Mouse (Mus musculus) thymus, postnatal 10 days (tissue): ENCODE data around the gene Lhfpl4.

Experiments used
- DNase-seq, 2 experiments: peaks; one replicate each; pipeline ENCODE4 v3.0.0; 2021; ENCODE audit warnings: low spot score in 2 of 2

Lhfpl4 gene

DNA sequence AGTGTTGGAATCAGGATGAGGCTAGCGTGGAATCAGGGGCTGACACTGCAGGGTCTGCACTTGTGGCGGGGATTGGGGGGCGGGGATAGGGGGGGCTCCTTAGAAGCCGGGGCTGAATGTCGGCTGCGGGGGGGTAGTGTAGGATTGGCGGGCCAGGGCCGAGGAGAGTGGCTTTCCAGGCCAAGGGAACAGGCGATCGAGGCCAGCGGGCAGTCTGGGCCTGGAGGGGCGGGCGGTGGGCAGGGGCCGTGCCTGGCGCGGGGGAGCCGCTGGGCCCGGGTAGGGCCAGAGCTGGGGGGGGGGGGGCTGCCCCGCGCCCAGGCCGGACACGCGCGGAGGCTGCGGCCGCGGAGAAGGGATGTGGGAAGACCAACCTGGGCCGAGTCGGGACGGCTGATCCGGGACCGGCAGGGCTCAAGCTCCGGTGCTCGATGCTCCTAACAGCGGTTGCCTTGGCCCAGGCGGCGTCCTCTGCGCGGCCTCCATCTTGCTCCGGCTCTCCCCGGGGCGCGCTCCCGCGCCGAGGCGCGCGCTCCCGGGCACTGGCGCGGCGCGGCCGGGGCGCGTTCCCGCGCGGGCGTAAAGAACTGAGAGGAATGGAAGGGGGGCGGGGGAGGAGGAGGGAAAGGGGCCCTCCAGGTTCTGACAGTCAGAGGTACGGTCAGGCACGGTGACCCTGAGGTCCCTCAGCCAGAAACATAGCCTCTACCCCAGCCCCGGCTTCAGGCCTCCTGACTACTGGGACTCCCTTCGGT lies at the start of gene Lhfpl4:
Gene Lhfpl4, minus strand, starts transcription at position 544 of the 755 bp plus-strand sequence.
- DNase-seq: no peak

DNA sequence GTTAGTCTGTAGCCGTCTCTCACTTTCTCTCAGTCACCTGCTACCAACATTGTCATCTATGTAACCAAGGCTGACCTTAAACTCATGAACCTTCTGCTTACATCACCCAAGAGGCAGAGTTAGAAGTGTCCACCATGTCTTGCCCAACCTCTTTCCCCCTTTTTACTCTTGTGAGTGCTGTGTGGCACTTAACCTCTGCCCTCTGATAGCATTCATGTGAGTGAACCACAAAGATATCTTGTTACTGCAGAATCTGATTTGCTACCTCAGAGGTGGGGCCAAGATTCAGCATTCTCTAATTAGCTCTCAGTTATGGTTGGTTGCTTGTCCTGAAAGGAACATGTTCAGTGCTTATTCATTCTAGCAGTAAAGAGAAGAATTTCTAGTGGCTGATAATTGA lies 47.6 kb upstream of the Lhfpl4 start:
- no peak for DNase-seq

DNA sequence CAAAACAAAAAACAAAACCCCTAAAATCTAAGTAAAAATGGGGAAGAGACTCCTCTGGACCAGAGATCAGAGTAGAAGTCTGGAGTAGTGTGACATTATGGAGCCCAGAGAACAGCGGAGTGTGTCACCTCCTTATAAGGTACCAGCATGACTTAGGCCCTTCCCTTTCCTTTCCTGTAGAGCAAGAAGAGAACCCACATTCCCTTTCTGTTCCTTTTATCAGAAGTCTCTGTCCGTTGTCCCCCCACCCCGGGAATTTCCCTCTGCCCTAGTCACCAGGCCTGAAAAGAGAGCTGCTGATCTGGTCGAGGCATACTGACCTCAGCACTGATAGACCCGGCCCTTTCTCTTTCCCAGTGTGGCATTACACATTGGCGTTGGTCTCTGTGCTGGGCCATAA lies 43.3 kb upstream of the Lhfpl4 start:
- no peak for DNase-seq

DNA sequence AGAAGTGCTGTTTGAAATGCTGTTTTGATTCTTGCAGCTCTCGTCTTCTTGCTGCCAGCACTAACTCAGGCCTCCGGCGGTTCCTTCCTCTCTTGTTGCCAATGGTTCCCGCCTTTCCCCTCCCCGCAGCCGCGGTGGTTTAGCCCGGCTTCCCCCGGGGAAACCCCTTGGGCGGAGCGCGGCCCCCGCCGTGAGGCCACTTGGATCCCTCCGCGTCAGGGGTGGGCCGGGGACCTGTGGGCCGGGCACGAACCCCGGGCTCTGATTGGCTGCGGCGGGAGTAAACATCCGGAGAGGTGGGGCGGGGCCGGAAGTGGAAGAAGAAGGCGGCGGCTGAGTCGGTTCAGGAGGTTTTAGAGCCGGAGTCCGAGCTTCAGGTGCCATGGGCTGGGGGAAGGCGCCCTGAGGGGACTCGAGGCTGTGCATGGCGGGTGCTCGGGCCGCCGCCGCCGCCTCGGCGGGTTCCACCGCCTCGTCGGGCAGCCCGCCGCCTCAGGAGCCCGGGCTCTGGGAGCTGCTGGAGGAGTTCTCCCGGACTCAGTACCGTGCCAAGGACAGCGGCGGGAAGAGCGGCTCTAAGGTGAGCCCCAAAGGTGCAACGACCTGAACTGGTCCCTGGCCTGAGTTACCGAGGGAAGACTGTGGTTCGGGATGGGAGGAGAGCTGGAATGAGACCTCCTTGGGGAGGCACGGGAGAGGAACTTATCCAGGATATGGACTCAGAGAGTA lies 42.5 kb upstream of the Lhfpl4 start, which contains the start of gene Mtmr14:
Gene Mtmr14, plus strand, starts transcription at position 302 of the 729 bp plus-strand sequence.
- peak; percentile 99 for DNase-seq

DNA sequence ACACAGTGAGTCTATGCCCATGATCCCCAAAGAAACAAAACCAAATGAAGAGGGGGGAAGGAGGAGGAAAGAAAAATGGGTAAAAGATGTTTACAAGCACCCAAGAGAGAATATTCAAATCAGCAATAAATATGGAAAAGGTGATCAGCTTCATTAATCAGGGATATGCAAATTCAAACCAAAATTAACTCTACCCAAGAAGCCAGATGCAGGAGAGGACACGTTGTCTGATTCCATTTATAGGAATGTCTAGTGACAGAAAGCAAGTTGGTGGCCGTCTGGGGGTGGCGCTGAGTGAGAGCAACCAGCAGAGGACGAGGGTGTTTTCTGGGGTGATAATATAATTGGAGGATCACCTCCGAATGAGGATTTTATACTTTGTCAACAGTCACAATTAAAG lies 40.0 kb upstream of the Lhfpl4 start:
- DNase-seq: no peak

DNA sequence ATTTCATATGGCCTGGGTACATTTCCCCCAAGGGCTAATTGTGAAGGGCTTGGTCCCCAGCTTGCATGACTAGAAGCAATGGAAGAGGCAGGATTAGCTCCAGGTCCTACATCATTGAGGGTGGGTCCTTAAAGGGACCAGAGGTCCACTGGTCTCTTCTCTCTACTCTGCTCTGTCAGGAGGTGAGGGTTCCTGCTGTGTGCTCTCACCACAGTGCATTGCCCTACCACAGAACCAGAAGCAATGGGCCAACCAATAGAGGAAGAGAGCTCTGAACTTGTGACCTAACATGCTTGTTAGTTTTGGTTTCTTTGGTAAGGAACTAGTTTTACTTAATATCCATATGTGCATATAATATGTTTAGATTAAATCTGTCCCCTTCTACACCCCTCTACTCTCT lies 31.5 kb upstream of the Lhfpl4 start:
- no peak for DNase-seq

DNA sequence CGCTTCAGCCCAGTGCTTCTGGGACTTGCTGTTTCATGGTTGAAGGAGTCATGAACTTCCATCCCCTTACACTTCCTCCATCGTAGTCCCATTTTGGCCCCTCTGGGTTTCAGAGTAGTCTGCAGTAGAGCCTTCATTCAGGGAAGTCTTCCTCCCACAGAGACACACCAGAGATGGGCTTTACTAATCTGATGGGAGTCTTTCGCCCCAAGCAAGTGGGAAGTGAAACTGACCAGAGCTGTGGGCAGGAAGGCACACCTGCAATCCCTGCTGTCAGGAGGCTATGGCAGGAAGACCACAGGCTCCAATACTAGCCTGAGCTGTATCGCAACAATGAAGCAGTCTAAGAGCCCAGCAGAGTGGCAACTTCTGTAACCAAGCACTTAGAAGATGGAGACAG lies 30.6 kb upstream of the Lhfpl4 start:
- no peak for DNase-seq

DNA sequence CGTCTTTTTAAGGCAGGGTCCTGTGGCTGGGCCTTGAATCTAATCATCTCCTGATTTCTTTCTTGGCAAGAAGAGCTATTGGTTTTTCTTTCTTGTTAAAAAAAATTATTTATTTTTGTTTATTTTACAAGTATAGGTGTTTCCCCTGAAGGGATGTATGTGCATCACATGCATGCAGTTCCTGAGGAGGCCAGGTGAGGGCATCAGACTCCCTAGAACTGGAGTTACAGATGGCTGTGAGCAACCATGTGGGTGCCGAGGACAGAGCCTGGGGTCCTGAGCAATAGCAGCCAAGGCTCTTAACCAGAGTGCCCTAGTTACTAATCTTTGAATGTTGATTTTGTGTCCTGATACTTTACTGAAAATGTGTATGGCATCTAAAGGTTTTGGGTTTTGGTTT lies 21.1 kb upstream of the Lhfpl4 start:
- no peak for DNase-seq

DNA sequence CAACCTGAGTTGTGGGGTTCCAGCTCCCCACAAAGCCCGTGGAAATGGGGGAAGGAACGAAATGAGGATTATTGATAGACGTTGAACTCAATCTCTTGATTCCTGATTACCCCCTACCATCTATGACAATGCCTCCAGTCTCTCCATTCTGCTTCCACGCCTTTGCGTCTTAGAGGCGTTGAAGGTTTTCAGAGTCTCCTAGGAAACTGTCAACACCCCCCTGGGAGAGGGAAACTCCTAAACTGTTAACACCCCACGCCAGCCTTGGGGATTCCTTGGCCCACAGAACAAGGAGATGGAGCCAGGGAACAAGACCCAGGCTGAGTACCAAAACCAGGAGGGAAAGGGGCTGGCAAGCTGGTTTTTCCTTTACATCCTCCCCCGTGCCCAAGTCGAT lies 410 bp upstream of the Lhfpl4 start:
- DNase-seq: no peak

DNA sequence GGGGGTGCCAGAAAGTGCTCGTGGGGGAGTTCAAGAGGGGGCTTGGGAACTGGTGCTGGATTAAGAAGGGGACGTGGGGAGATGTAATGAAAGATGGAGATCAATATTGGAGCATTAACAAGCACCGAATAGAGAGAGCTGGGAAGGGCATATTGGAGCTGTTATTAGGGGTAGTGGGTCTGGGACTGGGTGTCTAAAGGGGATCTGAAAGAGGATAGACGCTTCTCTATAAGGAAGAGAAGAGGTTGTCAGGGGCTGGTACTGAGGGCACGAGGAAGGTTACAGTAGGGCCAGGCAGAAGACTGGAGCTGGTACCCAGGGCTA lies 705 bp downstream of the Lhfpl4 start:
- no peak for DNase-seq

DNA sequence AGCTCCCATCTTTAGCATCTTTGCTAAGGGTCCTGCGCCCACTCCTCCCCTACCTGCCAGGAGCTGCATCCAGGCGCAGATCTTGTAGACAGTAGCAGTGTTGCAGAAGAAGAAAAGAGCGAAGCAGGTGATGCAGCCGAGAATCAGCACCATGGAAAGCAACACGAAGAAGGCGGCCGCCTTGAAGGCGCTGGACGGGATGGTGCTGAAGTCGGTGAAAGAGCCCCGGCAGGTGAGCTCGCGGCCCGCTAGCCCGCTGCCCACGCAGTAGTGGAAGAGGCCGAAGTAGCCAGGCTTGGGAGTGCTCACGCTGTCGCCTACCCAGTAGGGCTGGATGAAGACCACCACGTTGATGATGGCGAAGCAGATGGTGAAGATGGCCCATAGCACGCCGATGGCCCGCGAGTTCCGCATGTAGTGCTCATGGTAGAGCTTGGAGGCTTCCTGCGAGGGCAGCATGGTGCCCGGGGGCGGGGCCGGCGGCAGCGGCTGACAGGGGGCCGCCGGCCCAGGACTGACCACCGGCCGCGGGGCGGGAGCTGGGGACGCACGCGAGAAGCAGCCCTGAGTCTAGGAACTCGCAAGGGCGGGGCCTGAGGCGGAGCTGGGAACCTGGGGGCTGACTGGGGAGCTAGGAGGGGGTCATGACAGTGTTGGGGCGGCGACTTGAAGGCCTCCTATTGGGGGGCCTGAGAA lies 1.3 kb downstream of the Lhfpl4 start:
- no peak for DNase-seq

DNA sequence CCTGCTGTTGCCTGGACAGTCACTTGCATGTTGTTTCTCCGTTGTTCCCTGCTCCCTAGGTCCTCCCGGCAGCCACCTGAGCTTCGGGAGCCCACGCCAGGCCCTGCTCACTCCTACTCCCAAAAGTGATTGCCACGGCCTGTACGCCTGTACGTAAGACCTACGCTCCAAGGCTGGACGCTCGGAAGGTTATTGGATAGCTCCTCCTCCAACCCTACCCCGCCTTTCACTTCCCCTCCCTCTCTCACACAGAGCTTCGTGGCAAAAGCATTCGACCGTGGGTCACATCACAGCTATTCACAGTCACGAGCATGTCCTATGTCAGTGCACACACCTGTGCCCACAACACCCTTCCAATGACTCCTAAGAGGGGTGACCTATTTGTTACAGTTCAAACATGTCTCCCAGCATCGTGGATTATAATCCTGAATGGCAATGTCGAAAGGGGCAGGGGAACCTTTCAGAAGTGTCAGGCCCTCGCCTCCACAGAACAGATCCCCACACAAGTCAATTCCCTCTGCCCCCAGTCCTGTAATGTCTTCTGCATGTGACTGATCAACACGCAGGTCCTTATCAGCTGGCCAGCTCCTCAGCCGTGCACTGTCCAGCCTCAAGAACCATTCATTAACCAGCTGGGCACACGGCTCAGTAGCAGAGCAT lies 10.2 kb downstream of the Lhfpl4 start:
- DNase-seq: no peak

DNA sequence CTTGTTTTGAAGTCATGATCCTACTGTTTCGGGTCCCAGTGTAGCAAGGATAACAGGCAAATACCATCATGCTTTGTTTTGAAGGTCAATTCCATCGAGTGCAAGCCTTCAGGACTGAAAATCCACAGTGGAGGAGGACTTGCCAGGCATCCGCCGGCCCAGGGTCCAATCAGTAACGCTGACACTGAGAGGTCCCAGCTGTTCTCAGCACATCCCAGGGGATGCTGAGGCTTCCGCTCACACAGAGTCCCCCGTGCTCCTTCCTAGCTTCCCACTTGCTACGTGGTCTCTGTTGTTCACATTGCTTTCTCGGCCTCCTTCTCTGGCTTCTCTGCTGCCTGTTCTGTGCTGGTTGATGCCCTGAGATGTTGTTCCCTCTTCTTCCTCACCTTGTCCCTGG lies 11.0 kb downstream of the Lhfpl4 start:
- no peak for DNase-seq

DNA sequence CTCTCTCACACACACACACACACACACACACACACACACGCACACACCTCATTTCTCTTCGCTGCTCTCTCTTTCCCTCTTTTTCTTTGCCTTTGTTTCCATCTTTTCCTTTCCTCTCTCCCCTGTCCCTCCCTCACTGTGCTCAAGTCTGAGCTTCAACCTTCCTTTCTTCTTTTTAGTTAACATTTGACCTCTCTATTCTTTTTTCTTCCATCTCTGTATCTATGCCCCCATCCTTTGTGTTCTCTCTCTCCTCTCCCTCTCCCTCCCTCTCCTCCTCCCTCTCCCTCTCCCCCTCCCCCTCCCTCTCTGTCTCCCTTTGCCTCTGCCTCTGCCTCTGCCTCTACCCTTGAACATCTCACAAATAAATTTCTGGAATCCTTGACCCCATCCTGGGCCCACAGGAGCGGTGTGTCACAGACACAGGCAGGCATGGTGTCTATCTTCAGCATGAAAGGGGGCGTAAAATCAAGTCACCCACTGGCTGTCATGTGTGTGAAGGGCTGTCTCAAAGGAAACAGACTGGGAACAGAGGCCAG lies 15.9 kb downstream of the Lhfpl4 start:
- no peak for DNase-seq

DNA sequence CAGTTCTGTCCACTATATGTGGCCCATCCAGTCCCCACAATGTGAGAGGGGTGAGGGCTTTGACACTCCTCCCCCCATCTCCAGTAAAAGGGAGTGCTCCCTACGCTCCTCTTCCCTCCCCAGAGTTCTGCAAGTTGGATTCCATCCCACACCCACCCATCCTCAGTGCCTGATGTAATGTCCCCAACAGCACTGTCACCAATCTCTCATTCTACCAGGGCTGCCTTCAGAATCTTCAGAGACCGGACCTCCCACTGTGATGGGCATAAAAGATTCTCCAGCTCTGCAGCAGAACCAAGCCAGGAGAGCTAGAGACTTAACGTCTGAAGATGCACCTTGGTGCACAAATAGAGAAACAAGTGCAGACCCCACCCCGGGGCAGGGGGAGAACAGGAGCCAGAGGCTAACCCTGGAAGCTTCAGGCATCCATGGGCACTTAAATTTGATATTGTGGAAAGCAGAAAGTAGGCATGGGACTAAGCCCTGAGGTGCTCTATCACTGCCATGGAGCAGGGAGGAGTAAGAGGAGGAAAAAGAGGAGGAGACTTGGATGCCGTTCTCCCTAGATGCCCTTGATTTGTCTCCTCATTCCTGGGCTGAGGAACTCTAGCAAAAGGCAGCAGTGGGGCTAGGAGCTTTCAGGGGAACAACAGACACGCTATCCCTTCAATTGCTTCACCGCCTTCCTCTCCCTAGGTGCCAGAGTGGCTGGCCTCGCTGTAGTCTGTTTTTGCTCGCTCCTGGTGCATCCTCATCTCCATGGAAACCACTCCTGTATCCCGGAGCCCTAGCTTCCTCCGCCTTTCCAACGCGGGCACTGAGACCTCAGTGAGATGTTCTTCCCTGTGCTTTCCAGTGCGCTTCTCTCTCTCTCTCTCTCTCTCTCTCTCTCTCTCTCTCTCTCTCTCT lies 16.6 kb downstream of the Lhfpl4 start:
- no peak for DNase-seq

DNA sequence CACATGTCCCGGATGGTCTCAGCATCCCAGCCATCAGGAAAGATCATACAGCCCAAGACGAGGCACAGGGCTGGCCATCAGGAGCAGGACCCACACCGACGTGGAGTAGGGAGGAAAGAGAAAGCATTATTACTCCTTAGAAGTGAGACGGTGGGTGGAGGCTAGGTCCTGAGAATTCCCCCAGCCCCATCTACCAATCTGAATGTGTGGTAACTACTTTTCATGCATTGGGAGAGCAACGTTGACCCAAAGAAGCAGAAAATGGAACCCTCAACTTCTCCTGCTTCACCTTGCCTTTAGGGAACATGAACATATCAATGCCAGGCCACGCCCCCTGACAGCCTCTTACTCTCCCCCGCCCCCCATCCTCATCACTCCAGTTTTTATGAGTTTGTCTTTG lies 18.6 kb downstream of the Lhfpl4 start:
- DNase-seq: no peak

DNA sequence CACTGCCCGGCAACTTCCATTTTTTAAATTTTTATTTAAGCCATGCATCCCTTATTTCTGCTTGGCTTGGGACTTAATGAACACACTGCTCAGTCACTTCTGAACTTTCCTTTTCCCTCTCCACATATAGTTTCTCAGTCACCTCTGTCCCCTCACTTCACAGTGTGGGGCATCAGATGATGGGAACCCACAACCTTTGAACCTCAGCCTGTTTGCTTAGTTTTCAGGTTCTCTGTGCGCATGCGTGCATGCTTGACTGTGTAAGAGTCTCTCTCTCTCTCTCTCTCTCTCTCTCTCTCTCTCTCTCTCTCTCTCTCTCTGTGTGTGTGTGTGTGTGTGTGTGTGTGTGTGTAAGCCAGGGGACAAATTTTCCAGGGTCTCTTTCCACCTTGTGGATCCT lies 19.7 kb downstream of the Lhfpl4 start:
- no peak for DNase-seq

DNA sequence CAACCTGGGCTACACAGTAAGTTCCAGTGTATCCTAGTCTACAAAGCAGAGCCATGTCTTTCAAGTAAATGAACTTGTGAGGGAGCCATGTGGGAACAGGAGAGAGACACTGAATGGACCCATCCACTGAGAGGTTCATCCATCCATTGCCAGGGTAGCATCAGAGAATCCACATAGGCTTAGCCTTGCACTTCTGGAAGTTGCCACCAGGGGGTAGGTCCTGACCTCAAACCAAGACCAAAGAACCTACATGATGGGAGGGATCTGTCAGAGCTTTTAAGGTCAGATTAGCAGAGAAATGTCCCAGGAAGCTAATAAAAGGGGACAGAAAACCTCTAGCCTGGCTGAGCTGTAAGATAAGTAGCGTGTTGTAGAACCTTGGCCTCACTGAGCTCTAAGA lies 22.6 kb downstream of the Lhfpl4 start:
- peak; percentile 12 to 65 for DNase-seq

DNA sequence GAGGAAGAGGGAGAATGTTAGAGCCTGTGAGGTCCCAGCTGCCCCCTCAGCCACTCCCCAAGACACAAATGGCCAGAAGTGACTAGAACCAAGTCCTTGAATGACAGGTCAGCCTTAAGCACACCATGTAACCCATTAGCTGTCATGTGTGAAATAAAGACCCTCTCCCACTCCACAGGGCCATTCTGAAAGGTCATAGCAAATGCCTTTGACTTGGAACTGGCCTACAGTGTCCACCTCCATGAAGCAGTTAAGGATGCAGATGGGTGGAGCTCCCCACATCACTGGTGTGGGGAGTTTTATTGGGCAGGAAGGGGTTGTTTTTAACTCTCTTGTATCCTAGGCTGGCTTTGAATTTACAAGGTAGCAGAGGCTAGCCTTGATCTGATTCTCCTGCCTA lies 23.2 kb downstream of the Lhfpl4 start:
- DNase-seq: no peak

DNA sequence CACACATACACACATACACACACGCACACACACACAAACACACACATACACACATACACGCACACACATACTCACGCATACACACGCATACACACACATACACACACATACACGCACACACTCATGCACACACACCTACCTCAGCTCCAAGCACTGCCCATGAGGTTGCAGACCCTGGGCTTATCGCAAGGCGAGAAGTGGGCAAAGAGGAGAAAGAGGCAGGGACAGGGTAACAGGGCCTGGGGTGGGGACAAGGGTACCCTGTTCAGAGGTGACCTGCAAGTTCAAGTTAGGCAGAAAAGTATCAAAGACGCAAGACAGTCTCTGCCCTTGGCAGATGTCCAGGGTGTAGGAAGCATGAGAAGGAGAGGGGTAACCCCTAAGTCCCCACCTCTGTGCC lies 24.5 kb downstream of the Lhfpl4 start:
- no peak for DNase-seq

DNA sequence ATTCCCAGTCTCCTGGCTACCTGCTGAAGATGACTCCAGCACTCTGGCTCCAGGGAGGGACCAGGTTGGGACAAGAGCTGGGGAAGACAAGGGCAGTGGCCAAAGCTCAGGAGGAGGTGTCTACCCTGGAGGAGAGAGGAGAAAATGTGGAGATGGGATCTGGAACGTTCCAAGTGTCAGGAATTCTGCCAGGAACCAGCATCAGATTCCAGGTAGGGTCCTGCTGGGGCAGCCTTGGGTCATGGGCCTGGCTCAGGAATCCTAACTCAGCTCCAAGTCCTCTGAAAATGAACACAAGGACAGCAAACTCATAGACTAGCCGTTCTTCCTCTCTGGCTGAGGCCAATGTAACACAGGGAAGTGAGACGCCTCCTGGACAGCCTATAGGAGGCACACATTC lies 25.3 kb downstream of the Lhfpl4 start:
- DNase-seq: no peak
